Mouse (Mus musculus): Measurements from ENCODE around the gene Nfe2l2.

GRCm38 (mm10) chr2:75705162-75705752, 816 bp upstream of the Nfe2l2 start:
- TF ChIP-seq POLR2A (IDR thresholded peaks at IDR 0.05; ENCODE audit: extremely low read depth, insufficient read depth, low read length) (0 out of 2 replicates have a peak, but pooled peaks have one; percentile 30), CTCF (IDR thresholded peaks at IDR 0.05; ENCODE audit: low read depth, low read length) (no peak)
